Mouse (Mus musculus): Measurements from ENCODE around the gene Gm44511. TPM values are rescaled to one million over a fixed set of nuclear protein-coding genes. Genes with fewer than 3 reads are reported as not detected.
A peak's percentile ranks its signal among the peaks of the same experiment; 100 is the strongest.
"Not testable (repeated sequence)": the region's sequence is repeated elsewhere in the genome, so short reads cannot be mapped to it uniquely, and the experiment has no call there.

Gene Gm44511
- total RNA-seq, 4 experiments from 2014 or later = 1.1 TPM; not detected in 3

- DNase-seq (ENCODE audit: low spot score in 2 of 2) = not testable (repeated sequence)
Measured at GRCm38 (mm10) chr6:128800696-128801095, 25.4 kb downstream of the Gm44511 start.

GRCm38 (mm10) chr6:128799896-128800270 lies 26.2 kb downstream of the Gm44511 start:
- DNase-seq (ENCODE audit: low spot score in 2 of 2) = no peak

DNA sequence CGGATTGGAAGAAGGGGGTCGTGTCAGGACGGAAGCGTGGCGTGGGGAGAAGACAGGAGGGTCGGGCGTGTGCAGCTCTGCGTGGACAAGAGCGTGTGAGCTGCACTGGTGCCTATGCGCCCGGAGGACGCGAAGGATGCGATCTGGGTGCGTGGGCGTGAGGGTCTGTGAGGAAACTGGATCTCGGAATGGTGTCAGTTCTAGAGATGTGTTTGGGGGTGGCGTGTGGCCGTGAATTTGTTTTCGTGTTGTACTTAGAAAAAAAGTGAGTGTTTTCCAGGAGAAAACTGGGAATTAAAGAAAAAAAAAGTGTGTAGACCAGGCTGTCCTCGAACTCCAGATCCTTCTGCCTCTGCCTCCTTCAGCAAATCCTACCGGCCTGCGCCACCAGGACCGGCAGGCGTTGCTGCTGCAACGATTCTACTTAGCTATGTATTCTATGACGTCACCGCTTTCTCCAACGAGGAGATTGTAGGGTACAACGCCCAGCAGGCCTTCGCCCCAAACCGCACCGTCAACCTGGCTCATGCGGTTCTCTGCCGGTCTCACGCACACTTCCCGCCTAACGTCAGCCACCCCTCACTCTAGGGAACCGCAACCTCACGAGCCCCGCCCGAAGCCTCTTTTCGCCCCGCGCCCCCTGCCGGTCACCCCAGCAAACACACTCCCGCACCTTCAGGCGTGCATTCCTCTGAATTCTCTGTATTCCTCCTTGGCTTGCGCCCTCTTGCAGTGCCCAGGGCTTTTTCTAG lies 26.8 kb downstream of the Gm44511 start:
- peak; percentile 83 to 94 for DNase-seq (ENCODE audit: low spot score in 2 of 2)

- peak; percentile 77 to 90 for DNase-seq (ENCODE audit: low spot score in 2 of 2)
Measured at GRCm38 (mm10) chr6:128798772-128799143, 27.4 kb downstream of the Gm44511 start.

DNA sequence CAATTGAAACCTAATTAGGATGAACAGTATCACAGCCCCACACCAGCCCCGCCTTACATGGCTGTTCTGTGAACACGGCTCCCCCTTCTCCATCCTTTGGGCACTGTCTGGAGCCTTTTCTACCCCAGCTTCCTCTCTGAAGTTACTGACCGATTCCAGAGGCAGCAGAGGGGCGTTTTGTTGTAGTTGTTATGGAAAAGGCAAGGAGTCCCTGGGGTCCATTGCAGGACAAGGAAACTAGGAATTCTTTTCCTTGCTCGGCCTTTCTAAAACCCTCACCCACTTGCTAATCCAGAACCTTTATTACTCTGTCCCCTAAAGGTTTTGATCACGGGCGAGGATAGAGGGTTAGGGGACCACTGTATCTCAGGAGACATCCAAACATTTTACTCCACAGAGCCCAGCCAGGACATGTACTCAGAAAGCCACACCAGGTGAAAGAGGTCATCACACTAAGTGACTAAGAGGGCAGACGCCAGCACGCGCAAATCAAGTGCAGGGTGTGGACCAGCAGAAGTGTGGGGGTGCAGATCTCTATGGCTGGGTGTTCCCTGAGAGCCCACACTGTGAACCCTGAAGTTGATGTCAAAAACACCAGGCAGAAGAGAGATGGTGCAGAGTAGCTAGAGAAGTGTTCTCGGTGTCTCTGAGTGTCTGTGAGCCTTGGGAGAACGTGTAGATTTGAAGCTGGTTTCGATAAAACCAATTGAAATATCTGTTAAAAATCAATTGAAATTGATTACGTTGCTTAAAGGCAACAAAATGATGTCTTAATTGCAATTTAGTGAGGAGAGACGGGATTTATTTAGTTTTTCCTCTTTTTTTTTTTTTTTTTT lies 28.0 kb downstream of the Gm44511 start:
- DNase-seq (ENCODE audit: low spot score in 2 of 2) = no peak

DNA sequence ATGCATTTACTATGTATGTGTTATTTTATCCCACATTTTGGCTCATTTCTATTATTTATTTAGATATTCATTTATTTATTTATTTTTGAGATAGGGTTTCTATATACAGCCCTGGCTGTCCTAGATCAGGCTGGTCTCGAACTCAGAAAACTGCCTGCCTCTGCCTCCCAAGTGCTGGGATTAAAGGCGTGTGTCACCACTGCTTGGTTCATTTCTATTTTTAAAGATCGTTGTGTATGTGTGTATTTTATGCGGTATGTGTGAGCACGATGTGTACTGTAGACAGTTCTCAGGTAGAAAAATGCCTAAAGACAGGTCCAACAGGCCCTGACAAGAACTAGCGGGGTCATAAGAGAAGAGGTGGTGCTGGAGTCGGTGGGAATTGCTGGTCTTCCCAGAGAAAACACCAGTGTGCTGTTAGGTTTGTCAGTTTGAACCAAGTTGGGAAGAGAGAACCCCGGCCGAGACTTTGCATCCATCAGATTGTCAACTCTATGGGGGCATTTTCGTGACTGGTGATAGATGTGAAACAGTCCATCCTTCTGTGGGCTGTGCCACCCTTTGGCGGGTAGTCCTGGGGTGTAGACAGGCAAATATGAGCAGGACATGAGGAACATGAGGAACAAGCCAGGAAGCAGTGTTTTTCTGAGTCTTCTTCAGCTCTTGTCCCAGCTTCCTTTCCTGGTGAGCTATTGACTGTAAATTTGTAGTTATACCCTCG lies 28.8 kb downstream of the Gm44511 start:
- DNase-seq (ENCODE audit: low spot score in 2 of 2) = no peak

DNA sequence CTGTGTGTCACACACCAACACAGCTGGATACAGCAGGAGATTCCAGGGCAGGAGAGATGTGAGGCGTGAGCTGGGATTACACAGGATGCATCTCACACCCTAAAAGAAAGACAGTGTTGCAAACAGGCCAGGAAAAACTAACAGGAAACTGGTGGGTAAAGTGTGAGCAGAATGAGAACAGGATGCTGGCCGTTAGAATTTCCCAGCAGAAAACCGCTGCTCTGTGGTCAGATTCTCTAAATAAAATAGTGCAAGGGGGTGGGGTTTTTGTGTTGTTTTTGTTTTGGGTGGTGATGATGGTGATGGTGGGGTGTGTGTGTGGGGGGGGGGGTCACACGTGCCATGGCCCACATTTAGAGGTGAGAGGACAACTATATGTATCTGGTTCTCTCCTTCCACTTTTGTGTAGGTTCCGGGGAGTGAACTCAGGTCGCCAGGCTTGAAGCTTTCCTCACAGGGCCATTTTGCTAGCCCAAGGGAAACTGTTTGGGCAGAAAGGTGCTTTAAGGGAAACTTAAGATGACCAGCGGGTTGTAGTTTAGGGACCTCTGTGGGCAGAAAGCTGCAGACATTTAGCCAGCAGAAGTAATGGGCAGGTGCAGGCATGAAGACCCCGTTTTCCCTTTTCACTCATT lies 29.7 kb downstream of the Gm44511 start:
- DNase-seq (ENCODE audit: low spot score in 2 of 2) = no peak

- DNase-seq (ENCODE audit: low spot score in 2 of 2) = no peak
Measured at GRCm38 (mm10) chr6:128793734-128794133, 32.4 kb downstream of the Gm44511 start.

GRCm38 (mm10) chr6:128790491-128790994 lies 35.6 kb downstream of the Gm44511 start:
- DNase-seq (ENCODE audit: low spot score in 2 of 2) = not testable (repeated sequence)

DNA sequence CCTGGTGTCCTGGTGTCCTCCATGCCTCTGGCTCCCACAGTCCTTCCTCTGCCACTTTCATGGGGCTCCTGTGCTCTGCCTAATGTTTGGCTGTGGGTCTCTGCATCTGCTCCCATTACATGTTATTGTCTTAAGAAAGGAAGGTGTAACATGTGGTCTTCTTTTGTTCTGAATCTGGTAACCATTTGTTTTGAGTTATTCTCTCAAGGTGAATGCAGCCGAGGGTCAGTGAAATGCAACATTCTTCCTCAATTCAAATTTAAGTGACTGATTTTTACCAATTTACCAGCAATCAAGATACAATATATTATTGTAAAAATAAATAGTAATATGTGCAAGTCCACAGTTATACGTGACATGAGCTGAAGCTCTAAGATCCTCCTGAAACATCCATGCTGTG lies 37.0 kb downstream of the Gm44511 start, which contains the start of gene Klrb1c:
Gene Klrb1c (minus strand): TSS at position 101 of the 400 bp plus-strand sequence.
- no peak for DNase-seq (ENCODE audit: low spot score in 2 of 2)

DNA sequence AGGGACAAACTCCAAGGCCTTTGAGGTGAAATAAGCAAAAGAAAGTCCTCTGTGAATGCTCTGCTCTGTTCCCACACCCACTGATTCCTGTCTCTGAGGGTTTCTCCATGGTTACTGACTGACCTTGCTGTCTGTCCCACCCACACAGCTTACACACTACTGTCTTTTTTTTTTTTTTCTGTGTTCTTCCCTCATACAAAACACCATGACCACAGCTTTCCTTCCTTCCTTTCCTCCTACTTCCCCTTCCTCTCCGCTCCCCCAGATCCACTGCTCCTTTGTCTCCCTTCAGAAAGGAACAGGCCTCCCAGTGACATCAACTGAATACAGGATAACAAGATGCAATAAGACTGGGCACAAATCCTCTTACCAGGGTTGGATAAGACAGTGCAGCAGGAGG lies 37.6 kb downstream of the Gm44511 start:
- DNase-seq (ENCODE audit: low spot score in 2 of 2) = no peak

DNA sequence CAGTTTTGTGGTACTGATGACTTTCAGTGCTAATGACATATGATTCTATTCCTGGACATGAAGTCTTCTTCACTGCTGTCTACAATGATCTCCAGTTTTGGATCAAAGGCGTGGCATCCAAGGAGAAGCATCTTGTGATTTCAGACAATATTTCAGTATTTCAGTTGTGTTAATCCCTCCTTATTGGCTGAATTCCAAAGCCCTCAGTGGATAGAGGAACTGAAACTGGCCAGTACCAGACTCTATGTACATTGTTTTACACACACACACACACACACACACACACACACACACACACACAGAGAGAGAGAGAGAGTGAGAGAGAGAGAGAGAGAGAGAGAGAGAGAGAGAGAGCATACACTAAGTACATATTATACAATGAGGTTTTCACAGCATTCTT lies 39.7 kb downstream of the Gm44511 start:
- DNase-seq (ENCODE audit: low spot score in 2 of 2) = not testable (repeated sequence)

DNA sequence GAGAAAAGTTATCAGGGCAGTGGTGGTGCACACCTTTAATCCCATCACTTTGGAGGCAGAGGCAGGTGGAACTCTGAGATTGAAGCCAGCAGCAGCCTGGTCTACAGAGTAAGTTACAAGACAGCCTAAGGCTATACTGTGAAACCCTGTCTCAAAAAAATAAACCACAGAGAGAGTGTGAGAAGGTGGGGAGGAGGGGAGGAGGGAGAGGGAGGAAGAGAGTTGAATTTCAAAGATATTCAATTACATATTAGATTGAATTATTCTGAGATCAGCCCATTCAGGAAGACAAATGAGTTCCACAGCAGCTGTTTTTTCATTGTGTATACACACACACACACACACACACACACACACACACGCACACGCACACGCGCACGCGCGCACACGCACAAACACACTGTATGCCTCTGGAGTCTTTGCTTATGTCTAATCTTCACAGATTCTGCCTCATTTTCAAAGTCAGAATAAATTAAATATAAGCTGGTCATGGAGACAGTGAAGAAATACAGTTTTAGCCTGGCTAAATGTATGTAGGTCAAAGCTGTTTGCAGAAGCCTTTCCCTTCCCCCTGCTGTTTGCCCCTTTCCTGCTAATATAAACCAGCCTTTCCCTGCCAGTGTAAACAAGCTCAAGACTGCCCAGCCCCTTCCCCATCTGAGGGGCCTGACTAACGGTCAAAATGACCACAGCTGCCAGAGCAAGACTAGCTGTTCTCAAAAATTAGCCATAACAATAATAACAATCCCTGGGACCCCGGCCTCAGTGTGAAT lies 56.4 kb downstream of the Gm44511 start:
- no peak for DNase-seq (ENCODE audit: low spot score in 2 of 2)

DNA sequence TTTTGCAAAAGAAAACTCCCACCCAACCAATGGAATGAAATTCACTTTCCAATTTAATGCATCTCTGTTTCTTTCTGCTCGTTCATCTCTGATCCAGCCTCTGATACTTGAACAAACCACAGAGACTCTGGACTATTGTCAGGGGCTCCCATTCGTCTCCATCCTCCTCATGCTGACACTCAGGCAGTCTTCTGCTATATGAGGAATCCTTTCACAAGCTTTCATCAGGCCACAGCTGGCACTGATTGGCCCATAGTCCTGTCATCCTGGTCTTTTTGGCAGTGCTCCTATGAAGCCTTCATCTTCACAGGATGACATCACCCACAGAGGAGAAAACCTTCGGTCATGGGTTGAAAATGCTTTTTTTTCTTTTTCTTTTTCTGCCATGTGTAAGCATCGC lies 58.1 kb downstream of the Gm44511 start:
- DNase-seq (ENCODE audit: low spot score in 2 of 2) = no peak

DNA sequence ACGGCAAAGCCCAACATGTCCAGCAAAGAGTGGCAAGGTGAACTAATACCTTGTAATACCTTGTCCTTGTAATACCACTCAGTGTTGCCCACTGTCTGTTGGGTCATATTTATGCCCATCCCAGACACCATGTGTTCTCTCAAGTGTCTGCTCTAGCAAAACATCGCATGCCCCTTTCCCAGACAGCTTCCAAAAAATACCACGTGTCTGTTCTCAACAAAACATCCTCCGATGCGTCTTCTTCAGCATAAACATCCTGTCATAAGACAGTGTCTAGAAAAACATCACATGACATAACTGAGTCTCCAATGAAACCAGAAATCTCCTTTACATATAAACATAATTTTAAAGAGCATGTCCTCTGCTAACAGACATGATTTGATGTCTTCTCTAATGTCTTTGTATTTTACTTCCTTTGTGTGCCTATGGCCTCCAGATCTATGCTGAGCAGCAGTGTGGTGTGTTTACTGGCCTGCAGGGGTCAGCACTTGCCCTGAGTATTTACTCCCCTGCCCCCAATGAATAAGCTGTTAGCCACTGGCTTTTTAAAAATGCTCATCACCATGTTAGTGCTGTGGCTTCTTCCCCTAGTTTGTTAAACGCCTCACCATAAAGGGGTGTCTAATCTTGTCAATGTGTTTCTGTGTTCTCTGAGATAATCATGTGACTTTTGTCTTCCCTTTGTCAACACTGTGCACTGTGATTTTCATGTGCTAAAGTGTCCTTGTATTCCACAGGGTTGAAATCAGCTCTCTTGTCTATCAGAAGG lies 59.4 kb downstream of the Gm44511 start:
- not testable (repeated sequence) for DNase-seq (ENCODE audit: low spot score in 2 of 2)

DNA sequence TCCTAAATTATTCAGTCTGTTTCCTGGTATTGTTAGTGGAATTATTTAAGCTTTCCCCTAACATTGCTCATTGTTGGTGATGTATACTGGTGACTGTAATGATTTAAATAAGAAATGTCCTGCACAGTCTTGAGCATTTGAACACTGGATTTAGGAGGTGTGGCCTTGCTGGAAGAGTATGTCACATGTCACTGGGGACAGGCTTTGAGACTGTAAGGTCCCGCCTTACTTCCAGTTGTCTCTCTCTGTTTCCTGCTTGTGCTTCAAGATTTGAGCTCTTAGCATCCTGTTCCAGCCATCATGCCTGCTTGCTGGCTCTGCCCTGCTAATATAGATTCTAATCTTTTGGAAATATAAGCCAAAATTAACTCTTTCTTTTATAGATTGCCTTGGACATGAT lies 60.9 kb downstream of the Gm44511 start:
- no peak for DNase-seq (ENCODE audit: low spot score in 2 of 2)

- no peak for DNase-seq (ENCODE audit: low spot score in 2 of 2)
Measured at GRCm38 (mm10) chr6:128764598-128764997, 61.5 kb downstream of the Gm44511 start.

DNA sequence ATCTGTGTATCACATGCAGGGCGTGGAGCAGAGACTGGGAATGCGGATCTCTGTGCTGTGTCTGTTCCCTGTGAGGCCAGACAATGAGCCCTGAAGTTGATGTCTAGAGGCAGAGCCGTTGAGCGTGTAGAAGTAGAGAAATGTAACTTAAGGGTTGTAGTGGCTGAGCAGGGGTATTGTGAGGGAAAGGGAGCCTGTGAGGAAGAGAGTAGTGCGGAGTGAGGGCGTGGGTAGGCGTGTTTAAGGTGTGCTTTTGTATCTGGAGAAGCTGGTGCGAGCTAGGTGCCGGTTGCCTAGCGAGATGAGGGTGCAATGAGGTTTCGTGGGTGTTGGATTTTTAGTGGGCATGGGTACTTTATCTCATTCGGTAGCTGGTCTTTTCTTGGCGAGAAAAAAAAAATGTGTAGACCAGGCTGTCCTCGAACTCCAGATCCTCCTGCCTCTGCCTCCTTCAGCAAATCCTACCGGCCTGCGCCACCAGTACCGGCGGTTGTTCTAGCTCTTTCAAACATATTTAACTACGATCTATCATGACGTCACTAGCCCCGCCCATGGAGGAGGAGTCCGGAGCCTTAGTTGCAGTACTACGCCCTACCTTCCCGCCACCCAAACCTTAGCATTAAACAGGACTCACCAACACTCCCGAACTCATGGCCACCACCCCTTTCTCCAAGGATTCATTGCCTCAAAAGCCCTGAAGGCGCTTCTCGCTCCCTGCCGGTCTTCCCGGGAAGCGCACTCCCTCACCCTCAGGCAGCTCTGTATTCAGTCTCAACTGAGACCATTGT lies 62.2 kb downstream of the Gm44511 start:
- DNase-seq (ENCODE audit: low spot score in 2 of 2) = peak; percentile 98
